Mouse (Mus musculus): Measurements from ENCODE around the gene Popdc2.

DNA sequence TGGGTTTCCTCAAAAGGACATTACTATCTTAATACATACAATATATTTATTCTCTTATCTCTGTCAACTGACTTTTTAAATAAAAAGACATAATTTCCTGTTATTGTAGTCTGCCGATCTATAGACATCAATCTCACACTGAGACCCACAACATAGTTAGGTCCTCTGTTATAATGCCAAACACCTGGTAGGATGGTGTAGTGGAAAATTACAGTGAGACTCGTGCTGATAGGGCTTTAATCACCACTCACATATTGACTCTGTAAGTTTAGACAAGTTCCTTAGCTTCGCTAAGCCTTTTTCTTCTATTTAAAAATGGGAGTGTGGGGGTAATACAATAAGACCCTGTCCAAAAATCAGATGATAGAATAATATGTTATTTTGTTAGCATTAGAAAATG, 2.2 kb upstream of the Popdc2 start:
- TF ChIP-seq CTCF (IDR thresholded peaks at IDR 0.05; ENCODE audit: extremely low read depth, insufficient read depth, insufficient read length, insufficient replicate concordance), result no peak
- no peak for TF ChIP-seq POLR2A (IDR thresholded peaks at IDR 0.05; ENCODE audit: low read depth, low read length)

All from spleen, adult 2 months (tissue).